Mouse (Mus musculus) left cerebral cortex, adult 2 months (tissue): ENCODE data around the gene Gm10031. TPM values are rescaled to one million over a fixed set of nuclear protein-coding genes. Genes with fewer than 3 reads are reported as not detected.

Experiments
- DNase-seq, 2 experiments: peaks; one replicate each; pipeline ENCODE4 v3.0.0; 2021 to 2022; ENCODE audit warnings: low spot score in 2 of 2, mixed read lengths in 1 of 2; ENCODE audit errors: extremely low spot score in 1 of 2
- H3K27ac ChIP-seq: fragments of 200-600 bp; 2 replicates; pipeline ENCODE4 v1.8.1; 2022
- H3K4me3 ChIP-seq: fragments of 200-600 bp; 2 replicates; pipeline ENCODE4 v1.8.1; 2022
- CTCF ChIP-seq: fragments of 200-600 bp; IDR thresholded peaks from 2 replicates; pipeline ENCODE4 v1.8.1; 2022; ENCODE audit warnings: antibody characterized with exemption, mild to moderate bottlenecking, moderate library complexity
- intact Hi-C: fragments of 180-260 bp; cut with DNase I; formaldehyde crosslinking; loops from one replicate; pipeline ENCODE4 v1.15.1; 2025
- total RNA-seq, 2 experiments: library from RNA; stranded (reverse); gene quantifications; 2 replicates each; pipeline ENCODE4 v1.2.3; 2021

The Gm10031 gene
- total RNA-seq, 2 experiments from 2014 or later = 43.3 to 44.5 TPM

DNA sequence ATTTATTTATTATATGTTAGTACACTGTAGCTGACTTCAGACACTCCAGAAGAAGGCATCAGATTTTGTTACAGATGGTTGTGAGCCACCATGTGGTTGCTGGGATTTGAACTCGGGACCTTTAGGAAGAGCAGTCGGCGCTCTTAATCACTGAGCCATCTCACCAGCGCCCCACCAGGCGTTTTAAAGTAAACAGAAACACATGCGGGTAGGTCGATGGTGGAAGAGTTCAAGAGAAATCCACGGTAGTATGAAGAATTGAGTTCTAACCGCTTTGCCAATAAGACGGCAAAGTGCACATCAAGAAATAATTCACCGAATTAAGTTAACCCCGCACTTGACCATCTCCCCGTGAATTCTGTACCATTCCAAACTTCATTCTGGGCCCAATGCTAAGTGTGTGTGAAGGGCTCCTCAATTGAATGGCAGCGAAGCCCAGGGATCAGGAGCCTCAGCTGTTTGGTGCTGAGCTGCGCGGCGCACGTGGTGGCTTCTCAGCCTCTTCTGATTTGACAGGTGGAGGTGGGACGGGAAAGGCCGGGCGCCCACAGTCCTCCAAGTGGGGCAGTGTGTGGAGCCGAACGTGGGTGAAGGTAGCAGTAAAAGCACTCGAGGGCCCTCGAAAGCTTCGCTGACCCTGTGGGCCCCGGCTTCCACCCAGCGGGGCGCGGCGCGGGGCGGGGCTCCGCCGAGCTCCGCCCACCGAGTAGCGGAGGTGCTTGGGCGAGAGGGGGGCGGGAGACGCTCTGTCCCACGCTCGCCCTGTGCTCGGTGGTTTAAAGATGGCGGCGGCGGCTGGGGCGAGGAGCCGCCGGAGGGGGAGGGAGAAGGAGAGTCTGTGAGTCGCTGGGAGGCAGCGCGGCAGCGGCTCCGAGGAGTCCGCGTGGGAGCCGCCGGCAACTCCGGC is 34.5 kb downstream of the Gm10031 start, which contains the start of gene Abl2:
Abl2 (plus strand) TSS at position 763 of the 907 bp plus-strand sequence.
- peak; percentile 6; the same call in 1 of the 2 replicates for TF ChIP-seq CTCF
- intact Hi-C loops = loop anchor here (1.0 to 5.0 kb wide), 5 partner anchors 21 to 164 kb away; no protein-coding TSS in a partner anchor
- H3K4me3 ChIP-seq = peak within 1 kb of the TSS; percentile 59
- peak within 1 kb of the TSS; percentile 98 for H3K27ac ChIP-seq
- peak; percentile 81 to 89 for DNase-seq

- H3K4me3 ChIP-seq = peak overlapping the region; percentile 59
- peak; percentile 64 to 65 for DNase-seq
- intact Hi-C loops = loop anchor here (1.0 to 5.0 kb wide), 5 partner anchors 20 to 163 kb away; no protein-coding TSS in a partner anchor
- TF ChIP-seq CTCF = no peak
- H3K27ac ChIP-seq = peak overlapping the region; percentile 98
Measured at GRCm38 (mm10) chr1:156558950-156559640, 35.3 kb downstream of the Gm10031 start.

GRCm38 (mm10) chr1:156559641-156560020 is 35.8 kb downstream of the Gm10031 start:
- no peak for TF ChIP-seq CTCF
- intact Hi-C loops = loop anchor here (2.0 to 5.0 kb wide), 4 partner anchors 58 to 163 kb away; no protein-coding TSS in a partner anchor
- peak overlapping the region; percentile 59 for H3K4me3 ChIP-seq
- H3K27ac ChIP-seq = peak overlapping the region; percentile 98
- DNase-seq = no peak

- no peak for TF ChIP-seq CTCF
- H3K4me3 ChIP-seq = peak overlapping the region; percentile 59; the same call in 1 of the 2 replicates
- no peak overlapping the region for H3K27ac ChIP-seq
- intact Hi-C loops = no loop called here
- no peak for DNase-seq
Measured at GRCm38 (mm10) chr1:156560500-156560899, 36.7 kb downstream of the Gm10031 start.

- H3K27ac ChIP-seq = peak overlapping the region; percentile 17; the same call in 1 of the 2 replicates
- intact Hi-C loops = no loop called here
- TF ChIP-seq CTCF = no peak
- no peak overlapping the region for H3K4me3 ChIP-seq
- no peak for DNase-seq
Measured at GRCm38 (mm10) chr1:156565328-156565727, 41.5 kb downstream of the Gm10031 start.

DNA sequence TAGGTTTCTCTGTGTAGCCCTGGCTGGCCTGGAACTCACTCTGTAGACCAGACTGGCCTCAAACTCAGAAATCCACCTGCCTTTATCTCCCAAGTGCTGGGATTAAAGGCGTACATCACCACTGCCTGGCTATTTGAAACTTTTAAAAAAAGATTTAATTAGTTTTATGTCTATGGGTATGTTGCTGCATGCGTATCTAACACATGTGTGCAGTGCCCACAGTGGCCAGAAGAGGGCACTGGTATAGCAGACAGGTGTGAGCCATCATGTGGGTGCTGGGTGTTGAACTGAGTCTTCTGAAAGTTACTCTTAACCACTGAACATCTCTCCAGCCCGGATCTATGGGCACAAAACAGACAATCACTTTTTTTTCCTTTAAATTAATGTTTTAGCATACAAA is 42.3 kb downstream of the Gm10031 start:
- TF ChIP-seq CTCF = peak; percentile 49
- intact Hi-C loops = no loop called here

GRCm38 (mm10) chr1:156569615-156570014 is 45.8 kb downstream of the Gm10031 start:
- H3K4me3 ChIP-seq = no peak overlapping the region
- no peak overlapping the region for H3K27ac ChIP-seq
- intact Hi-C loops = no loop called here
- DNase-seq = no peak
- TF ChIP-seq CTCF = no peak

More for the DNA sequence above, 42.3 kb downstream of the Gm10031 start:
- DNase-seq = no peak
- H3K4me3 ChIP-seq = no peak overlapping the region
- no peak overlapping the region for H3K27ac ChIP-seq

DNA sequence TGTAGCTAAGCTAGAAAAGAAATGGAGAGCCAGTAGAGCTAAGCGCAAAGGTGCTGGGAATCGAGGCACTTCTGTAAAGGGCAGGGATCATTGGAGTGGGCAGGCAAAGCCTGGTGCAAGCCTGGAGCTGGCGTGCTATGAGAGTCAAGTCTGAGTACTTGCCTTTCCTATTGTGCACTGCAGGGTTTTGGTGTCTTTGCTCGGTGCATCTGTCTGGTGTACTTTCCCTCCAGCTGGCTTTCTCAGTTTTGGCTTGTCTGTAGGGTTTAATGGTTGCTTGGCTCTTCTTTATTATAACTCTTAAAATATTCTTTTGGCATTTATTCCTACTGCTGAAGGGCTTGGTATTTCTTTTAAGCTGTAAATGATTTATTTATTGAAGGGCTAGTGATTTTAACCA is 49.1 kb downstream of the Gm10031 start:
- no peak overlapping the region for H3K4me3 ChIP-seq
- TF ChIP-seq CTCF = no peak
- intact Hi-C loops = no loop called here
- H3K27ac ChIP-seq = no peak overlapping the region
- no peak for DNase-seq

Other genes with a start within 250 kb of the Gm10031 start
- 1 to 10 TPM; 2.7 to 2.9 TPM for gene Tdrd5, start 220.3 kb upstream of the Gm10031 start, total RNA-seq
- under 1 TPM; 0.51 to 0.70 TPM for gene Nphs2, start 213.3 kb upstream of the Gm10031 start, total RNA-seq
- gene Gm2000, start 158.0 kb upstream of the Gm10031 start, total RNA-seq = 100 to 1,000 TPM; 298 to 346 TPM
- gene Axdnd1, start 102.9 kb upstream of the Gm10031 start, total RNA-seq = 1 to 10 TPM in 1 of 2 experiments, under 1 TPM in 1; 0.36 to 1.1 TPM
- 10 to 100 TPM; 40.8 to 48.5 TPM for gene Soat1, start 49.7 kb upstream of the Gm10031 start, total RNA-seq
- 10 to 100 TPM; 63.5 to 73.9 TPM for gene Abl2, start 34.8 kb downstream of the Gm10031 start, total RNA-seq
- 1 to 10 TPM; 7.3 to 7.9 TPM for gene Tor3a, start 150.3 kb downstream of the Gm10031 start, total RNA-seq
- gene Fam20b, start 195.1 kb downstream of the Gm10031 start, total RNA-seq = 10 to 100 TPM; 74.0 to 78.6 TPM